Comparison of ENCODE assay signal across 8 mouse cellular contexts in the genomic region with DNA sequence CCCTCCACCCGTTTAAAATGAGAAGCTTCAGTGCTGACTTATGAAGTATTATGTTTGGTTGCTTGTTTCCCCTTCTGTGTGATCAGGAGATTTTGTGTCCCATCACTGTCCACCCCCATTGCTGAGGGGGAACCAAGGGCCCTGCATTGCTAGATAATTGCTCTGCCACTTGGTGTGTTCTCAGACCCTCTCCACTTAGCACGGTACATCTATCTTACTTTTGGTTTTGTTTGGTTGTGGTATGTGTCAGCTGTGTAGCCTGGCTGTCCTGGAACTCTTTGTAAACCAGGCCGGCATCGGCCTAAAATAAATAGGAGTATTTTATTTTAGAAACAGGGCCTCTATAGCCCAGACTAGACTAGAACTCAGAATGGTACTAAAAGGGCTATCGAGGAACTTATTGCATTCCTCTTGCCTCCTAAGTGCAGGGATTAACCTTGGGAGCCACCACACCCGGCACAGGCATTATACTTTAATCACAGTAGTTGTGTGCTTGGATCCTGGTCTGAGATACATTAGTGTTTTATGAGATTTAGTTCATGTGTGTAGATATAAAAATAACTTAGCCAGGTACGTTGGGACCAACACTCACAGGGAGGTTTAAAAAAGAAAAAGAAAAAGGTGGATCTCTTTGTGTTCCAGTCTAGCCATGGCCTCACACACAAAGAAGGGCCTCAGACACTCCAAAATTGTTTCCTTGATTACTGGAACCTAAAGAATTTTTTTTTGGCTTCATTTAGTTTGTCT. TPM values are rescaled to one million over a fixed set of nuclear protein-coding genes. Genes with fewer than 3 reads are reported as not detected.
A peak's percentile ranks its signal among the peaks of the same experiment; 100 is the strongest.
DNase-seq lines count a peak whose midpoint lies in the region; ATAC-seq and TF ChIP-seq lines count a peak whose summit lies in the region.

No protein-coding gene starts in this region.

- TF ChIP-seq CTCF in cerebellum, adult 2 months (IDR thresholded peaks at IDR 0.05; ENCODE audit: borderline replicate concordance, insufficient read depth, low read depth, low read length) = no peak
- TF ChIP-seq CTCF in thymus, adult 2 months (IDR thresholded peaks at IDR 0.05; ENCODE audit: borderline replicate concordance, control insufficient read depth, extremely low read depth, insufficient read depth, low read length, poor library complexity) = no peak

- H3K27me3 ChIP-seq in cerebellum, adult 2 months (ENCODE audit: control insufficient read depth, insufficient read depth, low read length) = no peaks in the 10 kb centered on the region
- no peaks in the 10 kb centered on the region for H3K27me3 ChIP-seq in thymus, adult 2 months (ENCODE audit: control insufficient read depth, insufficient read depth, low read length)
- no peaks in the 10 kb centered on the region for H3K27me3 ChIP-seq in limb, embryonic 15.5 days

- H3K9me3 ChIP-seq in limb, embryonic 15.5 days = no peaks in the 10 kb centered on the region

- 10% methylated on average over 7 of the region's 7 CpGs for WGBS in cerebellum, adult 2 months
- 31% methylated on average over 7 of the region's 7 CpGs for WGBS in thymus, adult 2 months
- WGBS in limb, embryonic 15.5 days = 30% methylated on average over 7 of the region's 7 CpGs

- no peaks in the 10 kb centered on the region for H3K36me3 ChIP-seq in thymus, adult 2 months (ENCODE audit: control insufficient read depth, insufficient read depth, low read length)
- no peaks in the 10 kb centered on the region for H3K36me3 ChIP-seq in limb, embryonic 15.5 days

- peak overlapping the region; percentile 71 for H3K4me2 ChIP-seq in limb, embryonic 15.5 days

- H3K4me1 ChIP-seq in cerebellum, adult 2 months (ENCODE audit: control insufficient read depth, insufficient read depth, low read length) = peaks cover 17% of the 10 kb centered on the region
- H3K4me1 ChIP-seq in thymus, adult 2 months (replicated peaks; ENCODE audit: control insufficient read depth, insufficient read depth, low read length) = peaks cover 9% of the 10 kb centered on the region
- H3K4me1 ChIP-seq in limb, embryonic 15.5 days = peaks cover 13% of the 10 kb centered on the region

- TF ChIP-seq POLR2A in cerebellum, adult 2 months (IDR thresholded peaks at IDR 0.05; ENCODE audit: borderline replicate concordance, insufficient read depth, low read length) = no peak
- TF ChIP-seq POLR2A in thymus, adult 2 months (IDR thresholded peaks at IDR 0.05; ENCODE audit: control insufficient read depth, extremely low read depth, insufficient read depth, low read length, poor library complexity) = no peak

- no peak for DNase-seq in cerebellum, adult 2 months
- no peak for DNase-seq in cerebellum, postnatal 25 days
- DNase-seq in thymus, adult 2 months = no peak
- no peak for DNase-seq in thymus, adult 18-20 months
- DNase-seq in right cerebral cortex, postnatal 10 days (ENCODE audit: low spot score in 2 of 2) = no peak
- no peak for DNase-seq in urinary bladder, postnatal 36 days (ENCODE audit: low spot score in 2 of 2)
- DNase-seq in c-Kit-positive CD71-positive TER-119-positive erythroid progenitor cells, embryonic 14.5 days (ENCODE audit: low spot score) = no peak

- peak overlapping the region; percentile 89 for H3K9ac ChIP-seq in limb, embryonic 15.5 days

- ATAC-seq in limb, embryonic 15.5 days (ENCODE audit: insufficient number of reproducible peaks, low FRiP score, low TSS enrichment, low read depth) = no peak

- H3K4me3 ChIP-seq in cerebellum, adult 2 months (replicated peaks; ENCODE audit: insufficient read depth, low read depth, low read length) = peak overlapping the region; percentile 58
- peak overlapping the region; percentile 28; the same call in 1 of the 2 replicates for H3K4me3 ChIP-seq in thymus, adult 2 months (ENCODE audit: control insufficient read depth, insufficient read depth, low read length)
- H3K4me3 ChIP-seq in limb, embryonic 15.5 days = peak overlapping the region; percentile 97

- H3K27ac ChIP-seq in cerebellum, adult 2 months (ENCODE audit: insufficient read depth, low read length) = no peak overlapping the region
- no peak overlapping the region for H3K27ac ChIP-seq in thymus, adult 2 months (ENCODE audit: control insufficient read depth, insufficient read depth, low read length)
- H3K27ac ChIP-seq in limb, embryonic 15.5 days = no peak overlapping the region

RNA-seq across cellular contexts. Expression of gene Cox5a, which starts 1.2 kb away (rescaled TPM):
- polyA plus RNA-seq in cerebellum, adult 2 months (2012; rRNA removed) = 554 and 607 TPM in 2 replicates
- 376 and 397 TPM in 2 replicates for polyA plus RNA-seq in thymus, adult 2 months (2012; rRNA removed)
- polyA plus RNA-seq in limb, embryonic 15.5 days (2015; fragmentation: Nextera tagmentation; extraction: Ambion mirVana) = 411 and 426 TPM in 2 replicates

RNA-seq across cellular contexts. Expression of gene Fam219b, which starts 15.0 kb away (rescaled TPM):
- polyA plus RNA-seq in cerebellum, adult 2 months (2012; rRNA removed) = 10.9 and 11.0 TPM in 2 replicates
- polyA plus RNA-seq in thymus, adult 2 months (2012; rRNA removed) = 9.8 and 10.4 TPM in 2 replicates
- polyA plus RNA-seq in limb, embryonic 15.5 days (2015; fragmentation: Nextera tagmentation; extraction: Ambion mirVana) = 26.8 and 27.5 TPM in 2 replicates

RNA-seq across cellular contexts. Expression of gene Rpp25, which starts 18.5 kb away (rescaled TPM):
- 8.0 and 11.1 TPM in 2 replicates for polyA plus RNA-seq in cerebellum, adult 2 months (2012; rRNA removed)
- polyA plus RNA-seq in thymus, adult 2 months (2012; rRNA removed) = 0.26 and 0.75 TPM in 2 replicates
- polyA plus RNA-seq in limb, embryonic 15.5 days (2015; fragmentation: Nextera tagmentation; extraction: Ambion mirVana) = 0.40 and 1.1 TPM in 2 replicates

RNA-seq across cellular contexts. Expression of gene Mpi, which starts 30.3 kb away (rescaled TPM):
- 86.5 and 95.1 TPM in 2 replicates for polyA plus RNA-seq in cerebellum, adult 2 months (2012; rRNA removed)
- polyA plus RNA-seq in thymus, adult 2 months (2012; rRNA removed) = 39.1 and 54.3 TPM in 2 replicates
- 37.9 and 49.8 TPM in 2 replicates for polyA plus RNA-seq in limb, embryonic 15.5 days (2015; fragmentation: Nextera tagmentation; extraction: Ambion mirVana)

RNA-seq across cellular contexts. Expression of gene Scamp2, which starts 38.5 kb away (rescaled TPM):
- polyA plus RNA-seq in cerebellum, adult 2 months (2012; rRNA removed) = 35.5 and 38.8 TPM in 2 replicates
- 117 and 134 TPM in 2 replicates for polyA plus RNA-seq in thymus, adult 2 months (2012; rRNA removed)
- 86.4 and 94.3 TPM in 2 replicates for polyA plus RNA-seq in limb, embryonic 15.5 days (2015; fragmentation: Nextera tagmentation; extraction: Ambion mirVana)

Comparison
In these comparisons a context has a peak if more than half of its experiments do, and no peak if none do; other contexts are left out.
1. H3K4me3 ChIP-seq: peak in every context shown above with its lines; median percentile 97 in limb, embryonic 15.5 days; 58 in cerebellum, adult 2 months; 28 in thymus, adult 2 months.